19 mouse cellular contexts compared by ENCODE assay signal in the genomic region with DNA sequence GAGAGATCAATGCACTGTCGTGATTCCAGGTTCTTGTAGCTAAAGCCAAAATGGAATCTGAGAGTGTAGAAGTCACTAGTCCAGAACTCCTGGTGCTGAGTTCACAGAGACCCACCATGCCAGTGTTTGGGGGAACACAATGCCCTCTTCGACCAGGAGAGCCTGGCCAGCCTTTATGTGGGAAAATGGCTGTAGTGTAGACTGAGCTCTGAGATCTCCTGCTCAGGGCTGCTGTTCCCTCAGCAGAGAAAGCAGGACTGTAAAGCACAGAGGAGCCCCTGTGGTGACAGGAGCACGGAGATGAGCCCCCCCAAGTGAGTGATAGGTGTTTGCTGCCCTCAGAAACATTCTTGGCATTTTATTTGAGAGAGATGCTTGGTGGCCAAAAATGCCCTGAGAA.
A peak's percentile ranks its signal among the peaks of the same experiment; 100 is the strongest.
DNase-seq lines count a peak whose midpoint lies in the region; ATAC-seq and TF ChIP-seq lines count a peak whose summit lies in the region.
"Had no signal": no experiment of that assay in that cellular context is flagged by ENCODE, and none has a peak within 500 bp of the region (broad histone marks: within the 10 kb centered on the region; RNA-seq: fewer than 3 reads in every experiment).

No protein-coding gene starts in this region.

- no peaks in the 10 kb centered on the region for H3K36me3 ChIP-seq in forebrain, embryonic 10.5 days (replicated peaks)
- H3K36me3 ChIP-seq in forebrain, embryonic 15.5 days, result no peaks in the 10 kb centered on the region
- H3K36me3 ChIP-seq in hindbrain, embryonic 10.5 days, result no peaks in the 10 kb centered on the region
- H3K36me3 ChIP-seq in hindbrain, embryonic 12.5 days, result no peaks in the 10 kb centered on the region
- H3K36me3 ChIP-seq in midbrain, embryonic 11.5 days (ENCODE audit: control insufficient read depth, insufficient read depth, low read length), result no peaks in the 10 kb centered on the region
- no peaks in the 10 kb centered on the region for H3K36me3 ChIP-seq in midbrain, postnatal 0 days (ENCODE audit: insufficient read depth, low read length)
- H3K36me3 ChIP-seq: G1E had no signal

- WGBS in forebrain, embryonic 10.5 days, result 65% methylated on average over 3 of the region's 3 CpGs
- WGBS in forebrain, embryonic 15.5 days, result 59% methylated on average over 3 of the region's 3 CpGs
- 65% methylated on average over 3 of the region's 3 CpGs for WGBS in hindbrain, embryonic 10.5 days
- 66% methylated on average over 3 of the region's 3 CpGs for WGBS in hindbrain, embryonic 12.5 days
- 71% methylated on average over 3 of the region's 3 CpGs for WGBS in midbrain, embryonic 11.5 days
- WGBS in midbrain, postnatal 0 days, result 70% methylated on average over 3 of the region's 3 CpGs

- ATAC-seq in forebrain, embryonic 15.5 days (replicated peaks), result no peak
- no peak for ATAC-seq in hindbrain, embryonic 12.5 days (ENCODE audit: low FRiP score)
- ATAC-seq in midbrain, embryonic 11.5 days (ENCODE audit: low FRiP score), result no peak
- no peak for ATAC-seq in midbrain, postnatal 0 days (ENCODE audit: low FRiP score)
- ATAC-seq: activated CD4-positive, CD25-positive, alpha-beta regulatory T cell, adult 4 months; CD4-positive, CD25-positive, alpha-beta regulatory T cell, adult 4 months; Patski had no signal

- no peaks in the 10 kb centered on the region for H3K9me3 ChIP-seq in forebrain, embryonic 10.5 days
- no peaks in the 10 kb centered on the region for H3K9me3 ChIP-seq in forebrain, embryonic 15.5 days
- no peaks in the 10 kb centered on the region for H3K9me3 ChIP-seq in hindbrain, embryonic 10.5 days
- H3K9me3 ChIP-seq in hindbrain, embryonic 12.5 days (replicated peaks), result no peaks in the 10 kb centered on the region
- H3K9me3 ChIP-seq in midbrain, embryonic 11.5 days (ENCODE audit: control insufficient read depth, low read length), result no peaks in the 10 kb centered on the region
- no peaks in the 10 kb centered on the region for H3K9me3 ChIP-seq in midbrain, postnatal 0 days (ENCODE audit: low read length)

- no peak for TF ChIP-seq CTCF in midbrain, postnatal 0 days (IDR thresholded peaks at IDR 0.05)

- no peak overlapping the region for H3K4me3 ChIP-seq in forebrain, embryonic 10.5 days
- no peak overlapping the region for H3K4me3 ChIP-seq in forebrain, embryonic 15.5 days
- H3K4me3 ChIP-seq in hindbrain, embryonic 10.5 days, result no peak overlapping the region
- no peak overlapping the region for H3K4me3 ChIP-seq in hindbrain, embryonic 12.5 days
- H3K4me3 ChIP-seq in midbrain, embryonic 11.5 days (ENCODE audit: low read depth, low read length), result no peak overlapping the region
- no peak overlapping the region for H3K4me3 ChIP-seq in midbrain, postnatal 0 days (ENCODE audit: low read depth, low read length)

- H3K27me3 ChIP-seq in forebrain, embryonic 10.5 days (ENCODE audit: poor library complexity, severe bottlenecking), result no peaks in the 10 kb centered on the region
- H3K27me3 ChIP-seq in forebrain, embryonic 15.5 days, result no peaks in the 10 kb centered on the region
- no peaks in the 10 kb centered on the region; the same call in 1 of the 2 replicates for H3K27me3 ChIP-seq in hindbrain, embryonic 10.5 days (ENCODE audit: insufficient read depth, poor library complexity, severe bottlenecking)
- H3K27me3 ChIP-seq in hindbrain, embryonic 12.5 days, result no peaks in the 10 kb centered on the region
- no peaks in the 10 kb centered on the region for H3K27me3 ChIP-seq in midbrain, embryonic 11.5 days (ENCODE audit: control insufficient read depth, insufficient read depth, low read length)
- no peaks in the 10 kb centered on the region for H3K27me3 ChIP-seq in midbrain, postnatal 0 days (ENCODE audit: insufficient read depth, low read length)
- H3K27me3 ChIP-seq: CH12.LX, Patski had no signal

- no peak for DNase-seq in forebrain, embryonic 10.5 days (ENCODE audit: extremely low spot score, low spot score)
- peak; percentile 70 for DNase-seq in heart, adult 11 months
- DNase-seq in heart, postnatal 36 days, result no peak
- DNase-seq in hindbrain, embryonic 10.5 days (ENCODE audit: low spot score), result no peak
- DNase-seq in midbrain, embryonic 11.5 days (ENCODE audit: low spot score, missing footprints), result peak; percentile 62
- DNase-seq in midbrain, postnatal 0 days (ENCODE audit: low spot score), result no peak
- DNase-seq: adrenal gland, adult 2 months; adrenal gland, adult 8-10 months; adrenal gland, postnatal 25 days; B cell, adult 2 months; cerebellum, adult 11 months; cerebellum, adult 11-12 months had no signal

- H3K4me1 ChIP-seq in forebrain, embryonic 10.5 days, result peaks cover 41% of the 10 kb centered on the region
- H3K4me1 ChIP-seq in forebrain, embryonic 15.5 days, result 0 out of 2 replicates have a peak, but pooled peaks cover 2% of the 10 kb centered on the region
- H3K4me1 ChIP-seq in hindbrain, embryonic 10.5 days (replicated peaks), result peaks cover 17% of the 10 kb centered on the region
- peaks cover 6% of the 10 kb centered on the region for H3K4me1 ChIP-seq in hindbrain, embryonic 12.5 days
- H3K4me1 ChIP-seq in midbrain, embryonic 11.5 days (ENCODE audit: control insufficient read depth, insufficient read depth, low read length), result no peaks in the 10 kb centered on the region
- no peaks in the 10 kb centered on the region for H3K4me1 ChIP-seq in midbrain, postnatal 0 days (ENCODE audit: insufficient read depth, low read length)

- no peak overlapping the region for H3K4me2 ChIP-seq in forebrain, embryonic 15.5 days (replicated peaks)
- H3K4me2 ChIP-seq in hindbrain, embryonic 12.5 days (replicated peaks), result no peak overlapping the region
- no peak overlapping the region for H3K4me2 ChIP-seq in midbrain, embryonic 11.5 days
- H3K4me2 ChIP-seq in midbrain, postnatal 0 days (ENCODE audit: low read depth, low read length, poor library complexity, severe bottlenecking), result no peak overlapping the region

- 0 out of 2 replicates have a peak overlapping the region, but pooled peaks have one; percentile 37 for H3K27ac ChIP-seq in forebrain, embryonic 10.5 days
- no peak overlapping the region for H3K27ac ChIP-seq in forebrain, embryonic 15.5 days (replicated peaks)
- H3K27ac ChIP-seq in hindbrain, embryonic 10.5 days, result 0 out of 2 replicates have a peak overlapping the region, but pooled peaks have one; percentile 31
- no peak overlapping the region for H3K27ac ChIP-seq in hindbrain, embryonic 12.5 days
- no peak overlapping the region for H3K27ac ChIP-seq in midbrain, embryonic 11.5 days (ENCODE audit: low read depth, low read length)
- H3K27ac ChIP-seq in midbrain, postnatal 0 days (ENCODE audit: low read depth, low read length), result no peak overlapping the region

- intact Hi-C loops in heart, postnatal 36 days (cut with DNase I), result loop anchor here (5.0 kb wide), 2 partner anchors 225 to 515 kb away; partner anchors contain the start of gene Gas1

- no peak overlapping the region for H3K9ac ChIP-seq in forebrain, embryonic 15.5 days (replicated peaks)
- H3K9ac ChIP-seq in hindbrain, embryonic 12.5 days, result no peak overlapping the region
- no peak overlapping the region for H3K9ac ChIP-seq in midbrain, embryonic 11.5 days (ENCODE audit: low read length)
- no peak overlapping the region for H3K9ac ChIP-seq in midbrain, postnatal 0 days (replicated peaks; ENCODE audit: low read length, poor library complexity, severe bottlenecking)

Comparison
In these comparisons a context has a peak if more than half of its experiments do, and no peak if none do; other contexts are left out.
1. DNase-seq: peak in heart, adult 11 months (single experiment) and midbrain, embryonic 11.5 days (single experiment); none in forebrain, embryonic 10.5 days (single experiment), heart, postnatal 36 days (0 of 2), hindbrain, embryonic 10.5 days (single experiment) and midbrain, postnatal 0 days (single experiment).
2. H3K27ac ChIP-seq: peak in forebrain, embryonic 10.5 days (single experiment) and hindbrain, embryonic 10.5 days (single experiment); none in forebrain, embryonic 15.5 days (single experiment), hindbrain, embryonic 12.5 days (single experiment), midbrain, embryonic 11.5 days (single experiment) and midbrain, postnatal 0 days (single experiment).